Mouse (Mus musculus) adrenal gland, adult 8-10 months (tissue): Measurements from ENCODE around the gene Limd2. TPM values are rescaled to one million over a fixed set of nuclear protein-coding genes. Genes with fewer than 3 reads are reported as not detected.
"Not testable (repeated sequence)": the region's sequence is repeated elsewhere in the genome, so short reads cannot be mapped to it uniquely, and the experiment has no call there.

Experiments used
- DNase-seq: peaks from one replicate; pipeline ENCODE4 v3.0.0; 2022
- total RNA-seq, 4 experiments: library from RNA; stranded (reverse); gene quantifications; 2 replicates each; pipeline ENCODE4 v1.2.4; 2022

The Limd2 gene
- total RNA-seq, result 10 to 100 TPM in 3 of 4 experiments, 1 to 10 TPM in 1; 9.6 to 18.9 (median 14.3) TPM

GRCm38 (mm10) chr11:106160841-106161721, at the start of gene Limd2, which contains the start of gene Gm10840:
Limd2 (minus strand) TSS chr11:106160860.
Gm10840 (plus strand) TSS chr11:106160850.
- no peak for DNase-seq

- DNase-seq, result no peak
Observed at GRCm38 (mm10) chr11:106202123-106202465, 41.4 kb upstream of the Limd2 start, which contains the start of gene Strada. Strada (minus strand) TSS chr11:106202168.

GRCm38 (mm10) chr11:106201337-106202122, 40.9 kb upstream of the Limd2 start:
- DNase-seq, result no peak

- DNase-seq, result no peak
Observed at GRCm38 (mm10) chr11:106200756-106201155, 40.1 kb upstream of the Limd2 start.

GRCm38 (mm10) chr11:106199997-106200396, 39.3 kb upstream of the Limd2 start:
- DNase-seq, result not testable (repeated sequence)

- DNase-seq, result no peak
Observed at GRCm38 (mm10) chr11:106198277-106198676, 37.6 kb upstream of the Limd2 start.

GRCm38 (mm10) chr11:106195341-106195740, 34.7 kb upstream of the Limd2 start:
- no peak for DNase-seq

- DNase-seq, result no peak
Observed at GRCm38 (mm10) chr11:106194891-106195290, 34.2 kb upstream of the Limd2 start.

- no peak for DNase-seq
Observed at GRCm38 (mm10) chr11:106194155-106194541, 33.5 kb upstream of the Limd2 start.

GRCm38 (mm10) chr11:106193371-106194154, 32.9 kb upstream of the Limd2 start:
- peak; percentile 96 for DNase-seq

- no peak for DNase-seq
Observed at GRCm38 (mm10) chr11:106192657-106193370, 32.2 kb upstream of the Limd2 start.

GRCm38 (mm10) chr11:106192241-106192640, 31.6 kb upstream of the Limd2 start:
- no peak for DNase-seq

- no peak for DNase-seq
Observed at GRCm38 (mm10) chr11:106191716-106192115, 31.1 kb upstream of the Limd2 start.

GRCm38 (mm10) chr11:106187326-106187725, 26.7 kb upstream of the Limd2 start:
- DNase-seq, result no peak

GRCm38 (mm10) chr11:106180449-106180801, 19.8 kb upstream of the Limd2 start:
- no peak for DNase-seq

- no peak for DNase-seq
Observed at GRCm38 (mm10) chr11:106179711-106180448, 19.2 kb upstream of the Limd2 start.

- no peak for DNase-seq
Observed at GRCm38 (mm10) chr11:106178036-106178782, 17.5 kb upstream of the Limd2 start.

- DNase-seq, result no peak
Observed at GRCm38 (mm10) chr11:106176372-106176771, 15.7 kb upstream of the Limd2 start.

- DNase-seq, result no peak
Observed at GRCm38 (mm10) chr11:106175081-106175480, 14.4 kb upstream of the Limd2 start.

GRCm38 (mm10) chr11:106174372-106174771, 13.7 kb upstream of the Limd2 start:
- DNase-seq, result no peak
